Mouse (Mus musculus): ENCODE data around the gene Gpr84.

DNA sequence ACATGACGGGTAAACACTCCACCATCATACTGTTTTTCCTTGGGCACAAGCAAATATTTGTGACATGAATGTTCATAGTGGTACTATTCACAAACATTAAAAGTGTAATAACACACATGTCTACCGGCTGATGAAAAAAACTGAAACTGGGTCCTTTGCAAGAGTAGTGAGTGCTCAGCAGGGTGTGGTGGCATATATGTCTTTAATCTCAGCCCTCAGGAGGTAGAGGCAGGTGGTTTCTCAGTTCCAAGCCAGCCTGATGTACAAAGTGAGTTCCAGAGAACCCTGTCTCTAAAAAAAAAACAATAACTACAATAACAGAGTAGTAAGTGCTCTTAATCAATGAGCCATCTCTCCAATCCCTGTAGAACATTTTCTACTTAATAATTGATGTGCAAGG, 45.6 kb downstream of the Gpr84 start:
- no peak for TF ChIP-seq CTCF (IDR thresholded peaks at IDR 0.05; ENCODE audit: low read depth, low read length)
- no peak for TF ChIP-seq POLR2A (IDR thresholded peaks at IDR 0.05; ENCODE audit: insufficient read depth, low read length)
